Mouse (Mus musculus) retina, postnatal 1 day (tissue): Measurements from ENCODE around the gene Sall2.
A peak's percentile ranks its signal among the peaks of the same experiment; 100 is the strongest.
"Not testable (repeated sequence)": the region's sequence is repeated elsewhere in the genome, so short reads cannot be mapped to it uniquely, and the experiment has no call there.

Source experiments
- DNase-seq: peaks from one replicate; pipeline ENCODE4 v3.0.0-alpha.2; 2012

Sall2 gene

DNA sequence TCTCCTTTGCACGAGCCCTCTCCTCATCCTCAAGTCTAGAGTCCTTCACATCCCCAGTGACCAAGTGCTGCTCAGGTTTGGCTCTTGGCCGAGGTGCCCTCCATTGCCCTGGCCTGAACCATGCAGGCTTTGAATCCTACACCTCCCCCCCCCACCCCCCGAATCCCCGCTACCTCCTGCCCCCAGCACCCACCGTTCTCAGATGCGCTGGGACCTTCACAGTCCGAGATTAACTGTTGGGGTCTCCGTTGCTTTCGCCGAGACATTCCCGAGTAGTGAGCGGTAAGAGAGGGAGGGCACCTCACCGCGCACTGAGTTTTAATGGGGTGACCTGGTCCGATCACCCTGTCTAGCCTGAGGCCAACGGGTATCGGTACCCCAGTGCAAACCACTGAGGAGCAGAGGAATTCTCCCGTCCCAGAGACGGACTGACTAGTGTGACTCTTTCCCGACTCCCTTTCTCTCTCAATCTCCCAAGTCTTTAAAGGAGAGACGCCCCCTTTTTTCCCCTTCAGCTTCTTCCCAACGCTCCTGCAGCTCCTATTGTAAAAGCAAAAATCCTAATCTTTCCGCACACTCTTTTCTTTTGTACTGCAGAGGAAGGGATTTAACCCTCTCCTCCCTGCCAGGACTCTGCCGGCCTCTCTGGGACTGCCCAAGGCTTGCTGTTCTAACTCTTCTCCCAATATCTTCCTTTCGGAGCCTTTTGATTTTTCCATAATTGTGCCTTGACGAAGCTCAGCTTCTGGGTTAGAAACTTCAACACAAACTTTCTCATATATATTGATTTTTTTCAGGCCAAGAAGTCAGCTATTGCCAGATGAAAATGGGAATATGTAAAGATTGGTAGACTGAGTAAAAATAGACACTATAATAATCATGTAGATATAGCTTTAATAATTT lies at the start of gene Sall2:
Gene Sall2, minus strand, starts transcription at position 853 of the 903 bp plus-strand sequence.
- peak; percentile 22 for DNase-seq

DNA sequence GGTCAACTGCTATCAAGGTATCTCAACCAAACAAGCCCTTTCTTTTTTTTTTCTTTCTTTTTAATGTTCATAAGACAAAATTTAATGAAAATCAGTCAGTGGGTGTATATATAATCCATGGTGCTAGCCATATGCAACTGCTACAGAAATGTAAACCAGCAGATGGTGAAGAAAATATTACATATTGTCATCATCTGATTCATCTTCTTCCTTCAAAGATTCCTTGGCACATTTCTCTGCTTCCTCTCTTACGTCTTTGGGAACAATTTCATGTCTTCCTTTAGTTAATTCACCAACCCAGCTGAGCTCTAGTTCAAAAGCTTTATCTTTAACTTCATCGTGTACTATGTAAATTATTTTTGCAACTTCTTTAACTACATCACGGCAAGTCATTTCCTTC lies 40.2 kb upstream of the Sall2 start:
- DNase-seq: no peak

DNA sequence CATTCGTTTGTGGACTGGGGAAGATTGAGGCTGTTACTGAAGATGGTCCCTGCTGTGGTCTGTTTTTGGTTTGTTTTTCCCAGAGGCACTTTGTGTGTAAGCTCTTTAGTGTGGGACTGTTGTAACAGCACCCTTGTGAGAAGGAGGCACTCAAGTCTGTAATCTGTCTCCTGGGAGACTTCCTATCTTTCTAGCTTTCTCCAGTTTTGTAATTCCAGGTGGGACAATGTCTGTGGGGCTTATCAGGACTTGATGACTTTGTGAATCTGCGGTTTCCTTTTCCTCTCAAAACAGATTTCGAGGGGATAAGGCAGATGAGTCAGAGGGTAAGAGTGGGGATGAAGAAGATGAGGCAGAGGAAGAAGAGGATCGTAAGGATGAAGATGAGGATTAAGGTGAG lies 27.7 kb upstream of the Sall2 start, which contains the start of gene Olfr1513:
Gene Olfr1513, minus strand, starts transcription at position 101 of the 400 bp plus-strand sequence.
- DNase-seq: no peak

DNA sequence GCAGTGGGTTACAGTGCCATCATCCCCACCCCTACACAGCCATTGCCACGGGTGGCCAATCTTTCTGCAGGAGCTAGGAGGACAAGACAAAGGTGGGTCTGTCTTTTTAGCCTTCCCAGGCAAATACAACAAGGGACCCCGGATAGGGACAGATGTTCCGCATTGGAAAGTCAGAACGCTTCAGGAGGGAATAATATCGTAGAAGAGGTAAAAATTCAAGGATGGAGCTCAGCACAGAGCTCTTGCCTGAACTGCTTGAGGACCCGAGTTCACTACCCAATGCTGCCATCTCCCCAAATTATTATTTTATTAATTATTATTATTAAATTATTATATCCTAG lies 10.9 kb upstream of the Sall2 start:
- no peak for DNase-seq

DNA sequence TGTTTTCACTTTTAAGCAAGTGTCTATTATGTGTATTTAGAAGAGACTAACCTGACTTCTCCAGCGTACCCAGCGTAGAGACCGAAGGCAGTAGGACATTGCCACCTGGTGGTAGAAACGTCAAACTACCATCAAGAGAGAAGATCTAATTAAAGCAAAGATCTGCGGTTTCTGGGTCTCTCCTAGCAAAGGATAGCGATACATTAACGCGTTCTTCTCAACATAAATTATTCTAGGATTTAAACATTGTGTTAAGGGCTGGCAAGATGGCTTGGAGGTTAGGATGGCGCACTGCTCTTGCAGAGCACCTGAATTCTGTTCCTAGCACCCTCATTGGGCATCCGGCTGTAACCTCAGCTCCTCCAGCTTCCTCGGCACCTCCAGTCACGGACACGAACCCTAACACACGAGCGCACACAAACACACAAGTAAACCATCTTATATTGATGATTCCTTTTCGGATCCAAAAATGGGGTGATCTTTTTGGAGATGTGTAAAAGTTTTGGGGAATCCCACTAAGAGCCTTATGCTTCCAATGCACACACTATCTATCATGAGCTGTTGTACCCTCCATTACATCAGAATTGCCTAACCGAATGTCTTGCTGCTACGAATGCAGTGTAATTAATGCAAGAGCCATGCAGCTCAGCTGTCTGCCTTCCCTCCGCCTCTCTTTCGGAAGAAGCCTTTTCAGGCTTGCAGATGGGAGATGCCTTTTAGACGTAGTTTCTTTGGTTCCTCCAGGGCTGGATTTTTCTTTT lies 10.4 kb upstream of the Sall2 start:
- DNase-seq: peak; percentile 86

DNA sequence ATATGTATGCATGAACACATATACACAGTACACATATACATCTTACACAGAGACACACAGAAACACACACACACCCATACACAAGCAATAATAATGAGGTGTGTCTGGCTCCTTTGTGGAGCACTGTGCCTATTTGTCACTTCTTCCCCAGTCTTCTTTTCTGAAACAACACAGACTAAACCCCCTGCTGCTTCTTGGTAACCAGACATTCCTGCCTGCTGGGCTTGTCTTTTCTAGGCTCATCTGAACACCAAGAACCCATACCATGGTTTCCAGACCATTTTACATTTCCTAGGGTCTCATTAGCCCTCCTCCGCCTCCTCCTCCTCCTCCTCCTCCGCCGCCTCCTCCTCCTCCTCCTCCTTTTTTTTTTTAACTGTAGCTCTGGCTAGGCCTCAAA lies 3.6 kb upstream of the Sall2 start:
- DNase-seq: no peak

DNA sequence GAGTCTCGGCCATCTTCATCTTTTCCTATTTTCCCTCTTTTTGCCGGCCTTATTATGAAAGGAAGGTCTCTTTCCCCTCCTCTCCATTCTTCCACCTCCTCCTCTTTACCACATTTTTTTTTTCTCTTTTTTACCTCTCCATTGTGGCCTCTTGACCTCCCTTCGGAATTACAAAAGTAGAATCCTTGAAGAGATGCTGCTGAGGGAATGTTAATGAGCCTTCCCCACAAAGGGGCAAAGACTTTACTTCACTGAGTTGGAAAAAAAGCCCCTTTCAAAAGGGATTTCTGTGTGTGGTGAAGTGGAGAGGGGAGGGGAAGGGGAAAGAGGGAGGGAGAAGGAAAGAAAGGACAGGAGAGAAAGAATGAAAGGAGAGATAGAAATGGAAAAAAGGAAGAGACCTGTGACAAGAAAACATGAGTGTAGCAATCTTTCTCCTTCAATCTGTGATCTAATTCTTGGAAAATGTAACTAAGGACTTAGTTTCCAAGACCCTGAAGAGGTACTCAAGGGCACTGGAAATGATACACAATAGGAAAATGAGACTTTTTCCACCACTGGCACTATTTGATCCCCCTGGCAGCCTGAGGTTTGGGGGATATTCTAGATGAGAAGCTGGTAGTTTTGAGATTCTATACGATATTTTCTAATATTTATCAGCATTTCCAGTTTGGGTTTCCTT lies 2.6 kb upstream of the Sall2 start:
- peak; percentile 19 for DNase-seq

DNA sequence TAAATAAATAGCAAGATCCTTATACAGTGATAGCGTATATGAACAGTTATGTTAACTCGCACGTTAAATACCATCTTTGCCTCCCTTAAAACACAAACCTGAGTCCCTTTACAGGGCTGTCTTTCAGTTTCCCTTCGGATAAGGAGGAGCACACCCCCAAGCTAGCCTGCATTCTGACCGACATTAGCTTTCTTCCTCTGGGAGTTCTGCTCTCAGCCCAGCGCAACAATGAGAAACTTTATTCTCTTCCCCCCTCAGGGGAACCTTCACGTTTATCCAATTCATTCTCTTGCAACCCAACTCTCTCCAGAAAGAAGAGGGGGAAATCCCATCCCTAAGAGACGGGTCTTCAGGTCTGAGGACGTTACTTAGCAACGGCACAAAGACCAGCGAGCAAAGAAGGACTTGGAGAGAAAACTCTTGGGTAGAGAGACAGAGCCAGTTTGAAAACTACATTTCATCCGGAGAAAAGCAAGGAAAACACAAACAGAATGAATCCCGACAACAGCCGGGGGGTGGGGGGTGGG lies 1.1 kb downstream of the Sall2 start:
- DNase-seq: peak; percentile 56

DNA sequence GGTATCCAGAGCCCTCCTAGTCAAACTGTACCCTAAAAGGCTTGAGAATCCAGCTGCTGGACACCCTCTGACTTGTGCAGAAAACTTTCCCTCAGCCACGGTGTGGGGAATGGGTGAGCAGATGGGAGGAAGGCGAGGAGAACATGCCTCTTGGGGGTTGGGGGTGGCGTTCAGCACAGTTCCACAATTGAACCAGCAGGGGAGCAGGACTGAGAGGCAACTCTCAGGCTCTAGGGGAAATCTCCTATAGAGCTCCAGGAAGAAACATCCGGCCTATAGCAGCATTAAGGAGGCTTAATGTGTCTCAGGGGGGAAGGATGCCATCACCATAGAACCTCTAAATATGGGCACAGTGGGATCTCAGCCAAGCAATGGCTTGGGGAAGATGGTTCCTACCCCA lies 2.7 kb downstream of the Sall2 start:
- DNase-seq: peak; percentile 61

DNA sequence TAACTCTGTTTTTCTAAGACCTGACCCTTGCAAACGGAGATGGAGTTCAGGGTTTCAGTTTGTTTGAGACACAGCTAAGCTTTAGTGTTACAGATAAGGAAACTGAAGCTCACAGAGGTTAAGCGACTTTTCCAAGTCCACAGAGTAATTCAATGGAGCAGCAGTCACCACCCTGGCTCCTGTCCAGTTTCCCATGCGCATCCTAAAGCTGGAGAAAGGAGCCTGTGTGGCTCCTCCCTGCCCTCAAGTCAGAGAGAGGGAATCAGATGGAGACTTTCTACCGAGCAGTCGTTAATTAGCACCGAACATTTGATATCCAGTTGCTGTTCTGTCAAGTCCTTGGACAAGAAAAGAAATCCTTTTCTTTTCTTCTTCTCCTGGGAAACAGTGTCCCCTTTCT lies 9.2 kb downstream of the Sall2 start:
- no peak for DNase-seq

DNA sequence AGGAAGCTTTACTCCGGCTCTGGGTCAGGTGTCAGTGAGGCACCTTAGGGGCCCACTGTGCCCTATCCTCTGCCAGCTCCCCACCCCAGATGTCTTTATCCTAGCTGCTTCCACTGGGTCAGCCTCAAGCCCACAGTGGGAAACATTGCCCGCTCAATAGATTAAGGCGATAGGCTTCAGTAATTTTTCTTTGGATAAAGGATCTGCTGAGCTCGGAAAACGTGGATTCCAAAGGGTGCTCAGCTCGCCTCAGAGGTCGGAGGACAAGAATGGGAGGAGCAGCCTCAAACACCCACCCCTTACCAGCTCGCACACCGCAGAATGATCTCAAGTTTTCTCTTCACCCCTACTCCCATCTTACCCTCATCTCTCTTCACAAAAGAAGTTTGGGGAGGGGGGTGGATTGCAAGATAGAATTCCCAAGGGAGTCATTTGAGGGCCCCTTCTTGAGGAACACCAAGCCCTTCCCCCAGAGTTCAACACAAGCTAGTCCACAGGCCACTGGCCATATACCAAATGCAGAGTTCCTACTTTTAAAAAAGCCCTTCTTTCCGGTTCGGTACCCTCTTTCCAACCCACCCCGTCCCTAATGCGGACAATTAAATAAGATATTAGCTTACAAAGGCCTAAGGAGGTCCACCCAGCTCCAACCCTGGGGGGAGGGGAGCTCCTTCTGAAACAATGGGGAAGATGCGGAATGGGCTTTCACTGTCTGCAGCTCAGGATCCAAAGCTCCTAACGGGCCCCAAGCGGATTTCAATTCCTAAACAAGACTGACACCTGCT lies 11.9 kb downstream of the Sall2 start:
- DNase-seq: peak; percentile 74

DNA sequence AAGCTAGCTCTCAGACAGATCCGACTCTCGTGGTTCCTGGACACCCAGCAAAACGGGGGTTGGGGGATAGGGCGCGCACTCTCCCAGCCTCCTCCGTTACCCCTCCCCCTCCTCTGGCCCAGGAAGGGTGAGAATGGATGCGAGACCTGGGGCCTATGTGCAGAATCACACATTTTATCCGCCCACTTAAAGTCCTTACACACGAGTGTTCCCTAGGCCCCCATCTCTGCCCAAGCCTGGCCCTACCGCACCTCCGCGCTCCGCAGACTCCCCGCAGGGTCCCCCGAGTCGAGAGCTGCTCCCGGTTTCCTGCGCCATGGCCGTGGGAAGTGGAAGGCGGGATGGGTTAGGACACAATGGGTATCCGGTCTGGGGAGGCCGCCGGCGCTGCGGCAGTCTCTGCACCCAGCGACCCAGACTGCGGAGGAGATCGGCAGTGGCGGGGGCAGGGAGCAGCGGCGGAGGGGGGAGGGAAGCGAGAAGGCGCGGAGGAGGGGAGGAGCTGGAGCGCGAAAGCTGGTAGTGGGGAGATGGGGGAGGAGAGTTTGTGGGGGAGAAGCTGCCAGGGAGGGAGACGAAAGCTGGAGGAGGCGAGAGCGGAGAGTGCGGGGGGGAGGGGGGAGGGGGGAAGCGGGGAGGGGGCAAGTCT lies 12.6 kb downstream of the Sall2 start:
- peak; percentile 89 for DNase-seq

DNA sequence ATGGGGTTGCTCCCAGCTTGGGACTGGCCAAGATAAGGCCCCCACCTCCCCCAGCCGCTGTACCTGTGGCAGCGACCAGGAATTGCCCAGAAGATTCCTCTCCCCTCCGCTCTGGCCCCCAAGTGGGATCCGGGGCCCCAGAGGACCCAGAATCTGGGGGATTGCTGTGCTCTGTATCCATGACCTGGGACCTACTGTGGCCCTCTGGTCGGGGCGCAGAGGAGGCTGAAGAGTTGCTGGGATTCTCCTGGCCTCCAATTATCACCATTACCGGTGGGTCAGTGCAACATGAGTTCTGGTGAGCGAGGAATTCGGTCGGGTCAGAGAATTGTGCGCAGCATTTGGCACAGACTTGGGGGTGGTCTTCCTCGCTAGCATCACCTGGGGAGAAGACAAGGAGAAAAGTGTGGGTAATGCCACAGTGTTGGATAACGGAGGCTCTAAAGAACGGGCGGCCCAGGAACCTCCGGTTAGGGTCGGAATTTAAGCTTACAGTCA lies 13.2 kb downstream of the Sall2 start:
- DNase-seq: no peak

DNA sequence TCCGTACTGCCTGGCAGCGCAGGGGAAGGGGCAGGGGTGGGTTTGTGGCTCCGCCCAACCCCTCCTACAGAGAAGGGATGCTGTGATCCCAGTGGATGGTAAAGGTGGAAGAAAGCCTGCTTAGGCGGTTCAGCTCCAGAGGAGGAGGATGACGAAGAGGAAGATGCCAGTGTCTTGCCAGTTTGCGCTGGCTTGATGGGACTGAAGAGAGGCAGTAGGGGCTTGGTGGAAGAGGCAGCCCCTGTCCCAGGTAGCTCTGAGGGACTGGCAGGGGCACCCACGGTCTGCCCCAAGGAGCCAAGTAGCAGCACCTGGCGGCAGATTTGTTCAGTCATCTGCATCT lies 13.8 kb downstream of the Sall2 start:
- no peak for DNase-seq

DNA sequence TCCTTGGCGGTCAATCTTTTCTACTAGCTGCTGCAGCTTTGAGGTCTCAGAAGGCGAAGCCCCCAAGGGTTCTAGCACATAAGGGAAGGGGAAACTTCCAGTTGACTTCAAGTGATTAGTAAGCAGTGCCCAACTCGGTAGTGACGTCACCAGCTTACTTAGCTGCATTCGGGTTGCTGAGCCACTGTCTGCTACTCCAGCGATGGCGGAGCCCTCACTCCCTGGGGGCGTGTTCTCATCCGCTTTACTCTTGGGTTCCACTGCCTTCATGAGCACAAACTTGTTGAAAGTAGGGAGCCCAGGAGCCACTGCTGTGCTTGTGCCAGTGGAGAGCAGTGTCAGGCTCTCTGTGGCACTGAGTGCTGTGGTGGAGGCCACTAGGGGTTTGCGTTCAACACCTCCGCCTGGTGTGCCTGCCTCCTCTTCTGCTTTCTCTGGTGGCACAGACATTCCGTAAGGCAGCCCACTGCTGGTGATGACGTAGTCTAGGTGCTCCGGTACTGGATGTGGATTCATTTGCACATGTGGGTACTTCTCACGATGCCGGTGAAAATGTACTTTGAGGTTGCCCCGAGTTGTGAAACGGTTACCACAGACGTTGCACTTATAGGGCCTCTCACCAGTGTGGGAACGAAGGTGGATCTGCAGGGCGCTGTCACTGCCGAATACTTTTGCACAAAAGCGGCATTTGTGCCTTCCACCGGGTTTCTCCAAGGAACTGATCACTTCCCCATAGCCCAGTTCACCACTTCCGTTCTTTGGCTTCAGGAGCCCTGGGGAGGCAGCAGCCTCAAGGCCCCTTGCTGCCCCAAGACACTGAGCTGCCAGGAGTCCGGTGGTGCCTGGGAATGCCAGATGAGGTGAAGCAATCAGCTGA lies 14.4 kb downstream of the Sall2 start:
- DNase-seq: no peak

DNA sequence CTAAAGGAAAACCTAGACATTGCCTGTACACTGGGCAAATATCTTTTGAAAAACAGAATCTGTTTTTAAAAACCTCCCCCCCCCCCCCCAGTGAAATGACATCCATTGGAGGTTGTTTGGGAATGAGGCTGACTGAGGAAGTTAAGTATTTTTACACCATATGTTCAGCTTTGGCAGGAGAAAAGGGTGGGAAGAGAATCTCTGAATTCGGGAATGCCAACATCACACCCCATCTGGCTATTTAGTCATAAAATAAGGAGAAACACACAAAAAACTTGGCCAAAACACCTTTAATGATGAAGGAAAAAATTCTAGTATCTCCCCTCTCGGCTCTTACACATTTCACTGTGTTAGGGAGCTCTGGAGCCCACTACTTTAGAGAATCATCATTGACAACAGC lies 17.7 kb downstream of the Sall2 start:
- no peak for DNase-seq

DNA sequence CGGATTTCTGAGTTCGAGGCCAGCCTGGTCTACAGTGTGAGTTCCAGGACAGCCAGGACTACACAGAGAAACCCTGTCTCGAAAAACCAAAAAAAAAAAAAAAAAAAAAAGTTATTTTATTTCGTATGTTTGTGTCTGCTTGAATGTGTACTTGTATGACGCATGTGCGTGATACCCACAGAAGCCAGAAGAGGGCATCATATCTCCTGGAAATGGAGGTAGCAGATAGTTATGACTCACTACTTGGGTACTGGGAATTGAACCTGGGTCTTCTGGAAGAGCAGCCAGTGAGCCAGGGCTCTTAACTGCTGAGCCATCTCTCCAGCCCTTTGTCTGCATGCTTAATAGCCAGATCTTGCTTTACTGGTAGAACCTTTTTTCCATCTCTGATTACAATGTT lies 18.2 kb downstream of the Sall2 start:
- not testable (repeated sequence) for DNase-seq

DNA sequence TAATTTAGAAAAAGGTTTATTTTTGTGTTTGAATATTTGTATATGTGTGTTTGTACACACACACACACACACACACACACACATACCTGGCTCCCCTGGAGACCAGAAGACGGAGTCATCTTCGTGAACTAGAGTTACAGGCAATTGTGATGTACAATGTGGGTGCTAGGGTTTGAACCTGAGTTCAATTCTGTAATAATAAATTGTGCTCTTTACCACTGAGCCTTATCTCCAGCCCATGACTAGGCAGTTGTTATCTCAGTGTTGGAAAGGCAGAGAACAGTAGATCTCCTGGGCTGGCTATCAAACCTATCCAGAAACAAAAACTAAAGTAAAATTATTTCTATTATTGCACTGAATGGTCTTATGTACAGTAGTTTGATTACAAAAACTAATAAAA lies 22.5 kb downstream of the Sall2 start:
- no peak for DNase-seq

DNA sequence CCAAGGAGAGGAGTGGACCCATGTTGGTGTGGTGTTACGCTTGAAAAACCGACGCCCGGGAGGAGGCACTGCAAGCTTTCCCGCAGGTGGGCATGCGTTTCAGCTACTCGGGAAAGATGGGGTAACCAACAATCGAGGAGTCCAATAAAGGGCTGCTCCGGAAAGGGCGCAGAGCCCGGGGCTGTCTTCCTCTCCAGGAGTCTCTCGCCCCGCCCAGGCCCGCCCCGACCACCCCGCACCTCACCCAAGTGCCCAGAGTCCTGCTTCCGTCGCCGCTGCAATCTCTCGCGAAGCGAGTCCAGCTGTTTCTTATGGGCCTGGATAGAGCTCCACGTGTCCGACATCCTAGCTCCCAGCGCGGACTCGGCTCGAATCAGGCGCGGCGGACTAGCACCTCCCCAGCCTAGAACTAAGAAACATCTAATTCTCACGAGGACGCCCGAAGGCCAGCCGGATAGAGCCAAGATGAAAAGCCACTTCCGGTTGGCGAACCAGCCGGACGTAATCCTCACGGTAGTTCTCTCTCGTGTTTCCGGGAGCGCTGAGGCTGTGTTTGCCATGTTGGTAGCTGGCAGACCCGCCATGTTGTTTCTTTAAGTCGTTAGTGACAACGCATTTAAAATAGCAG lies 23.8 kb downstream of the Sall2 start, which contains the start of gene Mettl3:
Gene Mettl3, minus strand, starts transcription at position 485 of the 628 bp plus-strand sequence.
- peak; percentile 98 for DNase-seq

DNA sequence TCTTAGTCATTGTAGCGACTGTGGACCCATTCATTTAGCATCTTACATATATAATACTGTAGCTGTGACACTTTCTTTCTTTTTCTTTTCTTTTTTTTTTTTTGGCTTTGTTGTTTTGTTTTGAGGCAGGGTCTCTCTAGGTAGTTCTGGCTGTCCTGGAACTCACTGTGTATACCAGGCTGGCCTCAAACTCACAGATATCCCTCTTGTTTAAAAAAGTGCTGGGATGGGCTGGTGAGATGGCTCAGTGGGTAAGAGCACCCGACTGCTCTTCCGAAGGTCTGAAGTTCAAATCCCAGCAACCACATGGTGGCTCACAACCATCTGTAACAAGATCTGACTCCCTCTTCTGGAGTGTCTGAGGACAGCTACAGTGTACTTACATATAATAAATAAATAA lies 25.0 kb downstream of the Sall2 start:
- not testable (repeated sequence) for DNase-seq
